Mouse (Mus musculus): Measurements from ENCODE around the gene Gm17654. TPM values are rescaled to one million over a fixed set of nuclear protein-coding genes. Genes with fewer than 3 reads are reported as not detected.

Gene Gm17654
- polyA plus RNA-seq, 1 experiment from 2014 or later, result not detected

Other genes with a start within 250 kb of the Gm17654 start
- not detected in 2 replicates for gene 1700001F09Rik, start 231.3 kb downstream of the Gm17654 start, polyA plus RNA-seq (2015; fragmentation: Nextera tagmentation; extraction: Ambion mirVana)
- not detected in 2 replicates for gene Gm8138, start 162.8 kb downstream of the Gm17654 start, polyA plus RNA-seq (2015; fragmentation: Nextera tagmentation; extraction: Ambion mirVana)
- gene Gm5799, start 35.6 kb downstream of the Gm17654 start, polyA plus RNA-seq (2015; fragmentation: Nextera tagmentation; extraction: Ambion mirVana), result not detected in 2 replicates
- not detected in 2 replicates for gene Gm10375, start 28.9 kb upstream of the Gm17654 start, polyA plus RNA-seq (2015; fragmentation: Nextera tagmentation; extraction: Ambion mirVana)
- not detected in 2 replicates for gene Gm8165, start 98.1 kb upstream of the Gm17654 start, polyA plus RNA-seq (2015; fragmentation: Nextera tagmentation; extraction: Ambion mirVana)
- 0.47 and 1.1 TPM in 2 replicates for gene Gm7324, start 118.7 kb upstream of the Gm17654 start, polyA plus RNA-seq (2015; fragmentation: Nextera tagmentation; extraction: Ambion mirVana)
- gene Gm16506, start 148.3 kb upstream of the Gm17654 start, polyA plus RNA-seq (2015; fragmentation: Nextera tagmentation; extraction: Ambion mirVana), result not detected in 2 replicates
- gene Gm6526, start 168.7 kb upstream of the Gm17654 start, polyA plus RNA-seq (2015; fragmentation: Nextera tagmentation; extraction: Ambion mirVana), result not detected in 2 replicates
- not detected in 2 replicates for gene Gm8180, start 205.6 kb upstream of the Gm17654 start, polyA plus RNA-seq (2015; fragmentation: Nextera tagmentation; extraction: Ambion mirVana)